Mouse (Mus musculus) T-helper 1 cell (primary cell): ENCODE measurements around the gene Eqtn.

Source experiments
- in situ Hi-C: fragments of 300-600 bp; cut with MboI, MseI; formaldehyde crosslinking; loops from one replicate; pipeline ENCODE4 v1.15.1; 2025; ENCODE audit warnings: high pct_unique_total_duplicates

The Eqtn gene

GRCm38 (mm10) chr4:94928743-94929142 lies at the start of gene Eqtn:
Gene Eqtn (minus strand): TSS chr4:94928843.
- in situ Hi-C loops: no loop called here

DNA sequence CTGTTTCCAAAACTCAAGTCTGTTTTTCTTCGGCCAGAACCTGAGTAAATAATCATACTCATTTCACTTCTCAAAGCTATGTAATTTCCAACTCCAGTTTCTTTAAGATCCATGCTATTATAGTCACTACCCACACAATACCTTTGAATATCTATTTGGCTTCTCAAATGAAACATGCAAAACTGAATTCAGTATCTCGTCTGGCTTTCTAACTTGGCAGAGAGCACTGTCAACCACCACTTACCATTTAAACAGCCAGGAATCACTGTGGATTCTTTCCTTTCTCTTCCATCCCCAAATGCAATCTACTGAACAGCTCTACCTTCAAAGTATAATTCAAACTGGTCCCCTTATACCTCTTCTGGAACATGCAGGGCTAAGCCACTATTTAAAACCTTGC lies 44.7 kb upstream of the Eqtn start:
- in situ Hi-C loops: no loop called here

DNA sequence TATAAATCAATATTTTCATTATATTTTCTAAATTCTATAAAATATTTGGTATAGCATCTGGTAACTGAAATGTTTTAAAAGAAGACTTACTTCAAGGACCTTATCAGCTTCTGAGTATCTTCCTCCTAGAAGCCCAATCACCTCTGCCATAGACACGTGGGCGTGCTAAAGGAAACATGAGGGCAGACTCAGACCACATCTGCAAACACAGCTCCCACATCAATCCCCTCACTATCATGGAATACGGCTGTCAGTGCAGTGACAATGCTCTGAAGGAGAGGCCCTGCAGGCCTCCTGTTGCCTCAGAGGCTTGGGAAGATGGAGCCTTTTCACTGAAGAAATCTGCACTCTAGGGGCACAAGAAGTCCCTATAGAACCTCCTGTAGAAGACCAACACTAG lies 24.1 kb upstream of the Eqtn start:
- in situ Hi-C loops: no loop called here

DNA sequence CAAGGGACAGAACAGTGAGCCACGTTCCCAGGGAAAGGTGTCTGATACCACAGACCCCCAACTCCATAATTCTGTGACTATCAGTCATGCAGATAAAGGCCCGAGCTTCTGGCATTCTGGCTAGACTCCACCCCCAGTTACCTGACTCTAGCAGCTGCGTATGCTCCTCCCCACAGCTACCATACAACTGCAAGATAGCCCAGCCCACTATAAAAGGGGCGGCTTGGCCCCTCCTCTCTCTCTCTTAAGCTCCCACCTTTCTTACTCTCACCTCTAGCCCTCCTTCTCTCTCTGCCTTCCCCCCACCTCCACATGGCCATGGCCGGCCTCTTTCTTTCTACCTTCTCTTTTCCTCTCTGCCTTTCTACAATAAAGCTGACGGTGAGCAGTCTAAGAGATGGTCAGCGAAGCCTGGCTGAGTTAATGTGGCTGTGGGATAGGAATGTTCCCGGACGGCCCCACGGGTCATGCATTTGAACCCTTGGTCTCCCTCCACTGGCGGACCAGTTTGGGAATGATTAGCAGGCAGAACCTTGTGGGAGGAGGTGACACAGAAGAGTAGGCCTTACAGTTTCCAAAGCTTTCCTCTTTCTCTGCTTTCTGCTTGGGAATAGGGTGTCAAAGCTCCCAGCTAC lies 12.7 kb upstream of the Eqtn start:
- in situ Hi-C loops: no loop called here

DNA sequence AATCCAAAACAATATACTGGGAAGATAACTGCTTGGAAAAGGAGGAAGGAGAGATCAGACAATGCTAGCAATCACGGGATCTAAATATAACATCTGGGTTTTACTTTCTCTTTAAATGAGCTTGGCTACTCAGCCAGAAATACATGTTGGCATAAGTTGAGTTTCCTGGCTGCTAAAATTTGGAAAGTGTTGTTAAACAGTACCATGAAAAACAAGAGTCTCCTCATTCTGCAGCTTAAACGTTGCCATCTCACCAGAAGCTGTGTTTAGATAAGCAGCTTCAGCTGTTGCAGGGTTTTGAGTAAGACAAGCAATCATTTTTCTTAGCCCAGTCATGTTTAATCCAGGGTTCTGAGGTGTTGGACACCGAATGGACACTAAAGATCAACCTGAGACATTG lies 26.9 kb downstream of the Eqtn start:
- in situ Hi-C loops: no loop called here

GRCm38 (mm10) chr4:94900744-94901143 lies 27.9 kb downstream of the Eqtn start:
- in situ Hi-C loops: no loop called here
